Mouse (Mus musculus) liver, embryonic 15.5 days (tissue): ENCODE measurements around the gene Tbc1d20. TPM values are rescaled to one million over a fixed set of nuclear protein-coding genes. Genes with fewer than 3 reads are reported as not detected.

Experiments used
- ATAC-seq: fragments of 200-750 bp; cut with Nextera tagmentation; 2 replicates; pipeline ENCODE4 v1.8.0; 2017; ENCODE audit warnings: moderate number of reproducible peaks, mild to moderate bottlenecking, moderate library complexity; ENCODE audit not compliant: insufficient read depth
- H3K27ac ChIP-seq: fragments of 300-500 bp; sonication (generic); replicated peaks from 2 replicates; pipeline ENCODE4 v1.5.1; 2015; ENCODE audit warnings: mild to moderate bottlenecking, inconsistent platforms
- H3K27me3 ChIP-seq: fragments of 300-500 bp; sonication (generic); 2 replicates; pipeline ENCODE4 v1.6.1; 2015; ENCODE audit warnings: mild to moderate bottlenecking, inconsistent platforms
- H3K36me3 ChIP-seq: fragments of 300-500 bp; sonication (generic); replicated peaks from 2 replicates; pipeline ENCODE4 v1.6.1; 2015; ENCODE audit warnings: moderate library complexity, mild to moderate bottlenecking, inconsistent platforms
- H3K4me1 ChIP-seq: fragments of 300-500 bp; sonication (generic); replicated peaks from 2 replicates; pipeline ENCODE4 v1.6.1; 2015; ENCODE audit warnings: inconsistent platforms
- H3K4me2 ChIP-seq: fragments of 300-500 bp; sonication (generic); 2 replicates; pipeline ENCODE4 v1.6.1; 2015; ENCODE audit warnings: moderate library complexity, mild to moderate bottlenecking, inconsistent platforms
- H3K4me3 ChIP-seq: fragments of 300-500 bp; sonication (generic); replicated peaks from 2 replicates; pipeline ENCODE4 v1.5.1; 2015; ENCODE audit warnings: mild to moderate bottlenecking, inconsistent platforms
- H3K9ac ChIP-seq: fragments of 300-500 bp; sonication (generic); 2 replicates; pipeline ENCODE4 v1.6.1; 2015; ENCODE audit warnings: moderate library complexity, mild to moderate bottlenecking, inconsistent platforms
- H3K9me3 ChIP-seq: fragments of 300-500 bp; sonication (generic); replicated peaks from 2 replicates; pipeline ENCODE4 v1.6.1; 2016; ENCODE audit warnings: inconsistent platforms
- WGBS: fragments of 180-500 bp; shearing (Covaris S2); methylation state at CpG from one replicate; pipeline ENCODE4 v1.1.7; 2015; ENCODE audit warnings: mixed read lengths; ENCODE audit not compliant: insufficient replicate concordance; 5-methylcytosine and 5-hydroxymethylcytosine counted together
- polyA plus RNA-seq: library from polyadenylated mRNA; unstranded; fragments of >200 nt; fragmentation: Nextera tagmentation; extraction: Ambion mirVana; gene quantifications from 2 replicates; pipeline ENCODE4 v1.2.1, GENCODE M21; 2015

The Tbc1d20 gene
- polyA plus RNA-seq, 1 experiment from 2014 or later: 10.7 TPM

DNA sequence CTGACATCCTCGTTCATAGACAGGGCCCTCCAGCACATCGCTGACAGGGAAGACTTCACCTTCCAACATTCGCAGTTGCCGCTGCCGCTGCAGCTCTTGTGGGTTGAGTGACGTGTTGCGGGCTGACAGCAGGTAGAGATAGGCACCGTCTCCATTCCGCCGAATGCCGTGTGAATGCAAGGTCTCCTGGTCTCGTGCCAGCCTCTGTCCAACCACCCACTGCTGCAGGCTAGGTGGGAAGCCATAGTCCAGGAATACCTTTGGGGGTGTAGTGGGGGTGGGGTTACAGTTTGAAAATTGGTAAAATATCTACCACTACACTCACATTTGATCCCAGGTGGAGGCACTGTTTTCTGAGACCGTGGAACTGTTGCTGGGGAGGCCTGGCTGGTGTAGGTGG, 32.5 kb downstream of the Tbc1d20 start:
- H3K36me3 ChIP-seq: peaks cover 84% of the 10 kb centered on the region
- no peak overlapping the region for H3K27ac ChIP-seq
- H3K9me3 ChIP-seq: no peaks in the 10 kb centered on the region
- 89% methylated on average over 13 of the region's 13 CpGs for WGBS
- ATAC-seq: no peak
- H3K4me2 ChIP-seq: no peak overlapping the region
- H3K4me1 ChIP-seq: peaks cover 26% of the 10 kb centered on the region
- H3K4me3 ChIP-seq: no peak overlapping the region
- no peak overlapping the region for H3K9ac ChIP-seq
- H3K27me3 ChIP-seq: no peaks in the 10 kb centered on the region

DNA sequence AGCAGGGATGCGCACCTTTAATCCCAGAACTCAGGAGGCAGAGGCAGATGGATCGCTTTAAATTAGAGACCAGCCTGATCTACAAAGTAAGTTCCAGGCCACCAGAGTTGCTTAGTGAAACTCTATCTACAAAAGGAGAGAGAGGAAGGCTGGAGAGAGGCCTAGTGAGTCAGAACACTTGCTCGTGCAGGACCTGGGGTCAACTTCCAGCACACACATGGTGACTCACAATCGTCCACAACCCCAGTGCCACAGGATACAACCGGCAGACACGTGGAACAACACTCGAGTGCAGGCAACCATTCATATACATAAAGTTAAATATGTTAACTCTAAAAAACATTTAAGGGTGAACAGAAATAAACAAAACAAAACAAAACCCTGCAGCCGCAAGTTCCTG, 33.0 kb downstream of the Tbc1d20 start:
- H3K27ac ChIP-seq: no peak overlapping the region
- WGBS: 79% methylated on average over 8 of the region's 8 CpGs
- peaks cover 79% of the 10 kb centered on the region for H3K36me3 ChIP-seq
- no peaks in the 10 kb centered on the region for H3K27me3 ChIP-seq
- H3K4me3 ChIP-seq: no peak overlapping the region
- no peak overlapping the region for H3K9ac ChIP-seq
- ATAC-seq: no peak
- peaks cover 31% of the 10 kb centered on the region for H3K4me1 ChIP-seq
- H3K4me2 ChIP-seq: no peak overlapping the region
- H3K9me3 ChIP-seq: no peaks in the 10 kb centered on the region

DNA sequence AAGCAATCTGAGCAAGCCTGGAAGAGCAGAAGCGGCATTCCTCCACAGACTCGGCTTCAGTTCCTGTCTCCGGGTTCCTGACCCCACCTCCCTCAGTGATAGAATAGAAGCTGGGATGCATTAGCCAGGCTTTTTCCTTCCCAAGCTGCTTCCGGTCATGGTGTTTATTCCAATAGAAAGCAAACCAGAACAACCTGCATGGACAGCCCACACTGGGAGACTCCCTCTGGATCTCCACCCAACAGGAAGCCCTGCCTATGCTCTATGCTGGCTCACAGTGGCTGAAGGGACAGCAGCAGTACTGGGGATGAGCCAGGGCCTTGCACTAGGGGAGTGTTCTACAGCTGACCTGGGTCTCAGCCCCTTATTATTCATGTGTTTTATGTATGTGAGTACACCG, 34.4 kb downstream of the Tbc1d20 start:
- no peak overlapping the region for H3K9ac ChIP-seq
- 68% methylated on average over 5 of the region's 5 CpGs for WGBS
- no peak overlapping the region for H3K4me2 ChIP-seq
- peaks cover 65% of the 10 kb centered on the region for H3K36me3 ChIP-seq
- H3K4me1 ChIP-seq: peaks cover 35% of the 10 kb centered on the region
- no peaks in the 10 kb centered on the region for H3K27me3 ChIP-seq
- no peak overlapping the region for H3K4me3 ChIP-seq
- H3K27ac ChIP-seq: no peak overlapping the region
- no peaks in the 10 kb centered on the region for H3K9me3 ChIP-seq
- ATAC-seq: no peak

DNA sequence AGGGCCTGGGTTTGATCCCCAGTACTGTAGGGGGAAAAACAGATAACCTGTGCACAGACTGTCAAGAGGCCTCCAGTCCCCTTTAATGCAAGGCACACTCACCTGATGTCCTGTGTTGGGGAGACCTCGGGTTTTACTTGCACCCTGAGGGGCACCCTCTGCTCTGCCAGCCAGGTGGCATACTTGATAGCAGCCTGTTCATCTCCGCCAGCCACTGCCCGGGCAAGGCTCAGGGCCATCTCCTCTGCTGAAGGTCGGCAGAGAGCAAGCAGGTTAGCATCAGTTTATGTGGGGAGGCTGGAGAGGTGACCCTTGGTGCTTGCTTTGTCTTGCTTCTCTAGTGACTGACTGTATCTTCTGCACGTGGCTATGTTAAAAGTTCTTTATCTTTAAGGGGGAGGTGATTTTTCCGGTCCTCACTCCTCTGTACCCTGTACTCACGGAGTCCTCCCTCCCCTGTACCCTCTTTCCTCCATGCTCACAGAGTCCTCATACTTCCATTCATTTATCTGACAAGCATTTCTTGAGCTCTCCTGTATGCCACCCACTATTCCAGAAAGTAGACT, 37.3 kb downstream of the Tbc1d20 start:
- H3K27ac ChIP-seq: peak overlapping the region; percentile 96
- peak overlapping the region; percentile 89 for H3K9ac ChIP-seq
- H3K36me3 ChIP-seq: peaks cover 36% of the 10 kb centered on the region
- H3K9me3 ChIP-seq: no peaks in the 10 kb centered on the region
- H3K4me2 ChIP-seq: peak overlapping the region; percentile 84
- peaks cover 4% of the 10 kb centered on the region; the same call in 1 of the 2 replicates for H3K27me3 ChIP-seq
- WGBS: 12% methylated on average over 7 of the region's 7 CpGs
- H3K4me3 ChIP-seq: peak overlapping the region; percentile 98
- H3K4me1 ChIP-seq: peaks cover 49% of the 10 kb centered on the region
- ATAC-seq: no peak

DNA sequence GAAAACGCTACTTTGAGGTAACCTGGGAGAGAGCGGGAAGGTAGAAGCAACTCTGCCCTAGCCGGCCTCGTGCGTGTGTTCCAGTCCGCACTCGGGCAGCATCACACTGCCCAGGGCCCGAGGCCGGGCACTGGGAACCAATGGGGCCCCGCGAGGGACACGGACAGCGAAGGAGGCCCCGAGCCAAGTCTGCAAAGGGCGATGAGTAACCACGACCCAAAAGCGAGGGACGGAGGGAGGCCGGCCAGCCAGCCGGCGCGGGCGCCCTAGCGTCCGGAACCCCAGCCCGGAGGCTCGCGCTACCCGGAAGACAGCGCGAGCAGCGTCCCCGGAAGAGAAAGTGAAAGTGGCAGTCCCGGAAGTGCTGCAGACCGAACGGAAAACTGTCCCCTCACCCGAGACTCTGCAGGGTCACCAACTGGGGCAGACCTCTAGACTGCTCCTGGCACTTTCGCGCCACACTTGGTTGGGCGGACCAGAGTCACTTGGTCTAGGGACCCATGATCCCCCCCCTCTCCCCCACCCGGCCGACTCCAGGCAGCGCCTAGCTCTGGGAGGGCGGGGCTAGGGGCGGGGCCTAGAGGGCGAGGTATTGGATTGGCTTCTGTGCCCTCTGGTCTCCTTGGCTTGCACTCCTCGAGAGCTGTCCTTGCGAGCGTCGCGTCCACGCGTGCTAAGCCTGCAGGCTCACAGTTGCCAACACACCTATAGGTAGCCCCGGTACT, 38.6 kb downstream of the Tbc1d20 start, which contains the start of gene Rbck1:
Gene Rbck1 (minus strand): TSS at position 553 of the 725 bp plus-strand sequence.
- peak; percentile 94 for ATAC-seq
- WGBS: under 1% methylated on average over 54 of the region's 54 CpGs
- peaks cover 49% of the 10 kb centered on the region for H3K4me1 ChIP-seq

DNA sequence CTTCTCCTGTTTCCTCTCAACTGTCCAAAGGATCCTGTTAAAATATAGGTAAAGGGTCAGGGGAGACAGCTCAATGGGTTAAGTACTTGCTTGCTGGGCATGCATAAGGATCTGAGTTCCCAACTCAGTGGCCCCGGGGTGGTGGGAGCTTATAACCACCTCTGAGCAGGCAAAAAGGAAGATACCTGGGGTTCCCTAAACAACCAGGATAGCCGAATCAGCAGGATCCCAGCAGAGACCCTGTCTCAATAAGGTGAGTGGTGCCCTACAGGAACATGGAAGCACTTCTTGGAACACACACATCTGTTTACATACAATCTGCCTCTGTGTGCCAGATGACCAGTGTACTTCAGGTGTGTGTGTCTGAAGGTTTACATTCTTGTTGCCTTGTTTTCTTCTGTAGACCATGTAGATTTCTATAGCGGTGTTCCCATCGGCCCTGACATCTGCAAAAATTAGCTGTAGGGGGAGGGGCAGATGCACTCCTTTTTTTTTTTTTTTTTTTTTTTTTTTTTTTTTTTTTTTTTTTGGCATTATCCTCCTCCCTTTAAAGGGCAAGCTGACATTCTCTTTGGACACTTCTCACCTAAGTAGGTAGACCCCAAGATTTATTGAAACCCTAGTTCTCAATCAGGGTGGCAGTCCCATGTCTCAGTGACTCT, 39.8 kb downstream of the Tbc1d20 start:
- peaks cover 48% of the 10 kb centered on the region for H3K4me1 ChIP-seq
- ATAC-seq: no peak

More for the DNA sequence above, 38.6 kb downstream of the Tbc1d20 start, which contains the start of gene Rbck1:
- no peaks in the 10 kb centered on the region for H3K9me3 ChIP-seq
- peak within 1 kb of the TSS; percentile 89 for H3K9ac ChIP-seq
- peak within 1 kb of the TSS; percentile 96 for H3K27ac ChIP-seq
- H3K36me3 ChIP-seq: peaks cover 22% of the 10 kb centered on the region
- H3K27me3 ChIP-seq: peaks cover 8% of the 10 kb centered on the region; the same call in 1 of the 2 replicates
- H3K4me2 ChIP-seq: peak within 1 kb of the TSS; percentile 84
- peak within 1 kb of the TSS; percentile 98 for H3K4me3 ChIP-seq

DNA sequence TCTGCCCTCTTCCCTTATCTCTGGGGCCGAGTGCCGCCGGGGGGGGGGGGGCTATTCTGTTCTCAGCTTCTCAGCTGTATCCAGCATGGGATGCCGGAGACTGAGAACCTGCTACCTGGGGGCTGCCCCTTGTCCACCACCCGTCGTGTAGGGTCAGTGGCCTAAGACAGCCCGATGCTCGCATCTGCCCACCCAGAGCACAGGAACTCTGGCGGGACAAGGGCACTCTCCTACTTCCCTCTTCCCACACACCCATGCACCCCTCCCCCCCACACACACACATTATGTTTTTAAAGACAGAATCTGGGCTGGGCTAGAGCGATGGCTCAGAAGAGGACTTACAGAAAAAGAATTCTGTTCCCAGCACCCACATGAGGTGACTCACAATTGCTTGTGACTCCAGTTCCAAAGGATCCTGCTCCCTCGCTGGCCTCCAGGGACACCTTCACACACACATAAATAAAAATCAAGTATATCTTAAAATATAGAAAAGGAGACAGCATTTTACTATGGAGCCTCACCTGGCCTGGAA, 41.7 kb downstream of the Tbc1d20 start:
- peaks cover 31% of the 10 kb centered on the region for H3K4me1 ChIP-seq
- no peak overlapping the region for H3K27ac ChIP-seq
- no peak overlapping the region for H3K4me3 ChIP-seq
- H3K9ac ChIP-seq: no peak overlapping the region
- no peaks in the 10 kb centered on the region for H3K9me3 ChIP-seq
- no peaks in the 10 kb centered on the region for H3K36me3 ChIP-seq
- H3K27me3 ChIP-seq: peaks cover 12% of the 10 kb centered on the region; the same call in 1 of the 2 replicates
- no peak overlapping the region for H3K4me2 ChIP-seq
- 27% methylated on average over 11 of the region's 11 CpGs for WGBS
- ATAC-seq: no peak

More for the DNA sequence above, 39.8 kb downstream of the Tbc1d20 start:
- Histone ChIP-seq H3K4me2 (no peak overlapping the region), H3K27me3 (peaks cover 12% of the 10 kb centered on the region; the same call in 1 of the 2 replicates), H3K9ac (no peak overlapping the region), H3K9me3 (no peaks in the 10 kb centered on the region), H3K4me3 (no peak overlapping the region), H3K36me3 (peaks cover 16% of the 10 kb centered on the region), H3K27ac (no peak overlapping the region)
- whole genome bisulfite sequencing: 64% methylated on average over 4 of the region's 4 CpGs

DNA sequence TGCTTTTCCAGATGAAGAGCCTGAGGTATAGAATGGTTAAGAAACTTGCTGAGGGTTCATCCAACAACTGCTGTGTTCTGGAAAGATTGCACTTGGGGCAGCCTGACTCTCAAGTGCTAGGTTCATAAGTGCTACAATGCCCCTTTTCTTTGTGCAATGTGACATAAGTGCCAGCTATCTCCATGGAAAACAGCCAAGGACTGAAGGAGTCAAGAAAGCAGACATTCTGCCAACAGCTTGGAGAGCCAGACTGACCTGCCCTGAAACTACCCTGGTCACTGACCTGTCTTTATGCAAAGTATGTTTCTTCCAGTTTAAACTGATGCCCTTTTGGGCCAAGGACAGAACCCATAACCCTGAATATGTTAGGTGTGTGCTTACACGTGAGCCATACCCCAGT, 43.2 kb downstream of the Tbc1d20 start:
- H3K4me2 ChIP-seq: no peak overlapping the region
- peaks cover 12% of the 10 kb centered on the region; the same call in 1 of the 2 replicates for H3K27me3 ChIP-seq
- no peaks in the 10 kb centered on the region for H3K9me3 ChIP-seq
- H3K4me3 ChIP-seq: no peak overlapping the region
- H3K36me3 ChIP-seq: no peaks in the 10 kb centered on the region
- H3K27ac ChIP-seq: no peak overlapping the region
- no peak overlapping the region for H3K9ac ChIP-seq
- H3K4me1 ChIP-seq: peaks cover 18% of the 10 kb centered on the region
- 76% methylated on average over 1 of the region's 1 CpGs for WGBS
- no peak for ATAC-seq

DNA sequence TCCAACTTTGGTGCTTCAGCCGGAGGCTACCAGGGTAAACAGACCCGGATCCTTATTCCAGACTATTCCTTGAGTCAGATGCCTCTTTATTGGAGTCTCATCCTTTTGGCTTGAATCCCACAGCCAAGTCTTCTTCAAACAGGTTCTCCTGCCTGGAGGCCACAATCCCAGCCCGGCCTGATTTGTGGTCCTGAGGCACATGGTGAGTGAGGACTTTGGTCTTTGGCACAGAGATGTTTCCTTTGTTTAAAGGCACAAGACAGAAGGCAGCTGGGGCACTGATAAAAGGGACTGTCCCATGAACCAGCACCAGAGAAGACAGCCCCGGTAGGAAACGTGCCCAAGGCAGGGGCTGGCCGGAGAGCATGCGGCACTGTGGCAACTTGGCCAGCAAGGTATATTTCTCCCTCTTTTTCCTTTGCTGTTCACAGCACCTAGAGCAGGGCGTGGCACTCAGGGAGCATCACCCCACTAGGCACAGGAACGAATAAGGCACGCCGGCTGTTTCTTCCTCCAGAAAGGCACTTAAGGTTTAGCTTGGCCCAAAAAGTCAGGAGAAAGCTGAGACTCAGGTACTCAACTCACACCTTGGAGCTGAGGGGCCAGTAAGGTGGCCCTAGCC, 44.1 kb downstream of the Tbc1d20 start:
- Histone ChIP-seq H3K4me3 (no peak overlapping the region), H3K9ac (no peak overlapping the region), H3K9me3 (no peaks in the 10 kb centered on the region), H3K4me2 (no peak overlapping the region), H3K36me3 (no peaks in the 10 kb centered on the region), H3K4me1 (peaks cover 20% of the 10 kb centered on the region), H3K27ac (no peak overlapping the region), H3K27me3 (peaks cover 15% of the 10 kb centered on the region; the same call in 1 of the 2 replicates)
- WGBS: 82% methylated on average over 11 of the region's 11 CpGs
- ATAC-seq: no peak

DNA sequence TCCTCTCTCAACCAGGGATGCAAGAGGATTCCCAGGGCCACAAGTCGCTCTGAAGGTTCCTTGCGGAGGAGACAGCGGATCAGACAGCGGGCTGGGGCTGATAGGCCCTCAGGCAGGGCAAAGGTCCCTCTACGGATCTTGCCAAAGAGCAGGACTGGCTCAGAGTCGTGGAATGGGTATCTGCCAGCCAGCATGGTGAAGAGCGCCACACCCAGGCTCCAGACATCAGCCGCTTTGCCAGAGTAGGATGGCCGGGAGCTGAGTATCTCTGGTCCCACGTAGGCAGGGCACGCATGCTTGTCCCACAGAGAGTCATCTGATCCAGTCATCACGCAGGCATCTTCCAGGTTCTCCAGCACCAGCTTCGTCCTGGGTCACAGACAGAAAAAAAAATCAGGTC, 44.7 kb downstream of the Tbc1d20 start:
- no peaks in the 10 kb centered on the region for H3K36me3 ChIP-seq
- 79% methylated on average over 13 of the region's 13 CpGs for WGBS
- peaks cover 21% of the 10 kb centered on the region for H3K4me1 ChIP-seq
- no peak for ATAC-seq
- H3K27me3 ChIP-seq: peaks cover 21% of the 10 kb centered on the region; the same call in 1 of the 2 replicates
- no peak overlapping the region for H3K4me2 ChIP-seq
- H3K9ac ChIP-seq: no peak overlapping the region
- H3K27ac ChIP-seq: no peak overlapping the region
- no peaks in the 10 kb centered on the region for H3K9me3 ChIP-seq
- H3K4me3 ChIP-seq: no peak overlapping the region
